Mouse (Mus musculus) common myeloid progenitor, adult 5-6 weeks (primary cell): ENCODE results near the gene Qpctl. TPM values are rescaled to one million over a fixed set of nuclear protein-coding genes. Genes with fewer than 3 reads are reported as not detected.

Source experiments
- ATAC-seq: replicated peaks from 2 replicates; pipeline ENCODE4 v1.8.0; 2016; ENCODE audit warnings: low read depth, mild to moderate bottlenecking, moderate TSS enrichment, inconsistent platforms; ENCODE audit not compliant: poor library complexity, severe bottlenecking
- total RNA-seq: library from RNA; stranded (forward); fragments of 200-1000, 187-1606 nt; gene quantifications from 2 replicates; pipeline ENCODE4 v1.2.3, GENCODE M21; 2017

Qpctl gene
- total RNA-seq, 1 experiment from 2014 or later: 5.4 TPM

DNA sequence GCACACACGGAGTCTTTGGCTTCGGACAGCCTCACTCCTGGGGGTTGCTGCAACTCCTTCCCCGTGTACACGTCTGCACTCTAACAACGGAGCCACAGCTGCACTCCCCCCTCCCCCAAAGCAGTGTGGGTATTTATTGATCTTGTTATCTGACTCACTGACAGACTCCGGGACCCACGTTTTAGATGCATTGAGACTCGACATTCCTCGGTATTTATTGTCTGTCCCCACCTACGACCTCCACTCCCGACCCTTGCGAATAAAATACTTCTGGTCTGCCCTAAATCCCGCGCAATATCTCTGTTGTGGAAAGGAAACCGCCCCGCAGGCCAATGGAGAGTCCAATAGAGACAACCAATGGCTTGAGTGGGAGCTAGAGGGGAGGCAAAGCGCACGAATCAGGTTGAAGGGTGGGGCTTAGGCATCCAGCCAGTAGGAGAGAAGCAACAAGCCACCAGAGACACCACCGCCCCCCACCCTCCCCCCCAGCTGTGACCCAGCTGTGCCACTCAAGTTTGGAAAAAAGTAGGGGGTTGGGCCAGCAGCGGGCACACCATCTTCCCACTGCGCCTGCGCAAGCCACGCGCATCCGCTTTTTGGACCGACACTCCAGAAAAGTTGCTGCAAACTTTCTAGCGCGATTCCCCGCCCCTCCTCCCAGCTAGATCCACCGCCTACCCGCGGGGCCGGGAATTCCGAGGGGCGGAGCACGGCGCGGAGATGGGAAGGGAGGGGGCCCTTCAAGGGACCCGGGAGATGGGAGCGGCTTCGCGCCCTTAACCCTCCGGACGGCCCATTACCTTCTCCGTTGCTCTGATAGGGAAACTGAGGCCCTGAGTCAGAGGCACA lies 55.3 kb downstream of the Qpctl start:
- ATAC-seq: peak; percentile 70

DNA sequence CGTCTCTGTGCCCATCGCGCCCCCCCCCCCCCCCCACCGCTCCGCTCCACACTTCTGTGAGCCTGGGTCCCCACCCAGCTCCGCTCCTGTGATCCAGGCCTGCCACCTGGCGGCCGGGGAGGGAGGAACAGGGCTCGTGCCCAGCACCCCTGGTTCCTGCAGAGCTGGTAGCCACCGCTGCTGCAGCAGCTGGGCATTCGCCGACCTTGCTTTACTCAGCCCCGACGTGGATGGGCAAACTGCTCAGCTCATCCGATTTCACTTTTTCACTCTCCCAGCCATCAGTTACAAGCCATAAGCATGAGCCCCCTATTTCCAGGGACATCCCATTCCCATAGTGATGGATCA lies 55.9 kb downstream of the Qpctl start:
- peak; percentile 59 for ATAC-seq

DNA sequence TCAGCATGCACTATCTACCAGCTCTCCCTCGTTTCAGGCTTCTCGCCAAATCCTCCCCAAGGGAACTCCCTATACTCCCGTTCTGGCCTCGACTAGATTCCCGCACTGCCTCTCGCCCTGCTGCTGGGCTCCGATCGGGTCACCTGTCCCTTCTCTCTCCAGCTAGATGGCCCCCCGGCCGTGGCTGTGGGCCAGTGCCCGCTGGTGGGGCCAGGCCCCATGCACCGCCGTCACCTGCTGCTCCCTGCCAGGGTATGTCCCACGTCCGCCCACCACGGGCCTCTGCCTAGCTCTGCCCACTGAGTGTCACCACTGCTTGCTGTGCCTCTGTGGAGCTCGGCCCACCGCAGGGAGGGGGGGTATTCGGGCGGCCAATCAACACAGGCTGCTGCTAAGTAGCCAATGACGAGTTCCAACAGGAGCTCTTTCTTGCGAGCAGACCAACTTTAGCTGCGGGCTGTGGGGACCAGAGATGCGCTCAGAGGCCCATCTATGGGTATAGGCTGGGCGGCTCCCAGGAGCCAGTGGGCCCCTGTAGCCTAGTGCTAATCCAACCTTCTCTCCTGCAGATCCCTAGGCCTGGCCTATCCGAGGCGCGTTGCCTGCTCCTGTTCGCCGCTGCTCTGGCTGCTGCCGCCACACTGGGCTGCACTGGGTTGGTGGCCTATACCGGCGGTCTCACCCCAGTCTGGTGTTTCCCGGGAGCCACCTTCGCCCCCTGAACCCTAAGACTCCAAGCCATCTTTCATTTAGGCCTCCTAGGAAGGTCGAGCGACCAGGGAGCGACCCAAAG lies 56.5 kb downstream of the Qpctl start:
- ATAC-seq: peak; percentile 5

DNA sequence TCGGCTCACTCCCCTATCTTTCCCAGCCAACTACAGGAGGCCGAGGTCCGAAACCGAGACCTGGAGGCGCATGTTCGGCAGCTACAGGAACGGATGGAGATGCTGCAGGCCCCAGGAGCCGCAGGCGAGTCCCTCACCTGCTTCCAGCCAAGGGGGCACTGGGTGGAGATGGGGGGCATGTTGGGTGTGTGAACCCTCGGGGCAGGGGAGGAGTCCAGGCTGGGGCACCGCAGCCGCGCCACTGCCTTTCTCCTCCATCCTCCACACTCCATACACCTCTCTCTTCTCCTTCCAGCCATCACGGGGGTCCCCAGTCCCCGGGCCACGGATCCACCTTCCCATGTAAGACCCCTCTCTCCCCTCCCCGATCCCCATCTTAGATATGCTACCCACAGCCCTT lies 57.2 kb downstream of the Qpctl start:
- ATAC-seq: no peak

Other genes starting within 250 kb of the Qpctl start
- gene Ccdc61, start 238.9 kb downstream of the Qpctl start, total RNA-seq: 16.5 and 19.8 TPM in 2 replicates
- 0.14 TPM in 1 of 2 replicates, not detected in the other for gene Nova2, start 223.4 kb downstream of the Qpctl start, total RNA-seq
- not detected in 2 replicates for gene Nanos2, start 161.9 kb downstream of the Qpctl start, total RNA-seq
- 0.64 TPM in 1 of 2 replicates, not detected in the other for gene Mypop, start 158.0 kb downstream of the Qpctl start, total RNA-seq
- 13.1 and 14.6 TPM in 2 replicates for gene Irf2bp1, start 145.2 kb downstream of the Qpctl start, total RNA-seq
- 0.50 TPM in 1 of 2 replicates, not detected in the other for gene Foxa3, start 125.8 kb downstream of the Qpctl start, total RNA-seq
- 48.9 and 54.0 TPM in 2 replicates for gene Sympk, start 124.9 kb downstream of the Qpctl start, total RNA-seq
- not detected in 2 replicates for gene Rsph6a, start 94.6 kb downstream of the Qpctl start, total RNA-seq
- 6.3 and 12.7 TPM in 2 replicates for gene Dmwd, start 73.1 kb downstream of the Qpctl start, total RNA-seq
- 0.32 TPM in 1 of 2 replicates, not detected in the other for gene Dmpk, start 65.4 kb downstream of the Qpctl start, total RNA-seq
- gene Six5, start 54.7 kb downstream of the Qpctl start, total RNA-seq: 3.1 and 5.1 TPM in 2 replicates
- 0.68 and 1.5 TPM in 2 replicates for gene Gm4969, start 30.9 kb downstream of the Qpctl start, total RNA-seq
- gene Fbxo46, start 29.4 kb downstream of the Qpctl start, total RNA-seq: 5.7 and 6.6 TPM in 2 replicates
- 73.5 and 79.5 TPM in 2 replicates for gene Snrpd2, start 431 bp upstream of the Qpctl start, total RNA-seq
- gene Gipr, start 16.8 kb upstream of the Qpctl start, total RNA-seq: not detected in 2 replicates
- 10.6 and 15.9 TPM in 2 replicates for gene Eml2, start 27.1 kb upstream of the Qpctl start, total RNA-seq
- not detected in 2 replicates for gene Gpr4, start 63.2 kb upstream of the Qpctl start, total RNA-seq
- 22.4 and 24.0 TPM in 2 replicates for gene Opa3, start 79.0 kb upstream of the Qpctl start, total RNA-seq
- 47.6 and 61.7 TPM in 2 replicates for gene Vasp, start 122.5 kb upstream of the Qpctl start, total RNA-seq
- gene Ppm1n, start 130.8 kb upstream of the Qpctl start, total RNA-seq: not detected in 2 replicates
- 0.14 TPM in 1 of 2 replicates, not detected in the other for gene Rtn2, start 133.3 kb upstream of the Qpctl start, total RNA-seq
- gene Fosb, start 160.8 kb upstream of the Qpctl start, total RNA-seq: 61.8 and 98.3 TPM in 2 replicates
- gene Ercc1, start 195.5 kb upstream of the Qpctl start, total RNA-seq: 17.1 and 18.9 TPM in 2 replicates
- gene Cd3eap, start 210.2 kb upstream of the Qpctl start, total RNA-seq: 23.2 and 27.6 TPM in 2 replicates
- gene Ppp1r13l, start 210.5 kb upstream of the Qpctl start, total RNA-seq: 0.82 and 0.96 TPM in 2 replicates
- 25.8 and 30.3 TPM in 2 replicates for gene Ercc2, start 232.7 kb upstream of the Qpctl start, total RNA-seq